Mouse (Mus musculus): Measurements from ENCODE around the gene Cltb. TPM values are rescaled to one million over a fixed set of nuclear protein-coding genes. Genes with fewer than 3 reads are reported as not detected.
A peak's percentile ranks its signal among the peaks of the same experiment; 100 is the strongest.

Cltb gene
- polyA plus RNA-seq, 1 experiment from 2014 or later, result 40.4 TPM

DNA sequence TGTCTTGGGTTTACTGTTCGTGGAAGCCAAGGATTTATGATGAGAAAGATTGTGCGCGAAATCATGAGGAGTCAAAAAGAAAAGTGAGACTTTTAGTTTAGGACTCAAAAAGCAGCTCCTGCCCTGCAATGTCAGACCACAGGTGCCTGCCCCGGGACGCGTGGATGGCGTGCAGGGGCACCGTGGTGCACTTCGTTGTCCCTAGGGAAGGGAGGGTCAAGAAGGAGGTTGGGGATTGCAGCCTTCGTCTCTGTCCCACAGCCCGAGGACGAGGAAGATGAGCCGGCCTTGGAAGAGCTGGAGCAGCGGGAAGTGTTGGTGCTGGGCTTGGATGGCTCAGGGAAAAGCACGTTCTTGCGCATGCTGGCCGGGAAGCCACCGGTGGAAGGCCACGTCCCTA is 35.7 kb downstream of the Cltb start:
- Histone ChIP-seq H3K27me3 (peaks cover 14% of the 10 kb centered on the region), H3K4me1 (replicated peaks) (peaks cover 42% of the 10 kb centered on the region), H3K4me2 (peak overlapping the region; percentile 95), H3K36me3 (replicated peaks) (0 out of 2 replicates have a peak, but pooled peaks cover 3% of the 10 kb centered on the region), H3K9ac (peak overlapping the region; percentile 70), H3K9me3 (replicated peaks) (no peaks in the 10 kb centered on the region), H3K27ac (replicated peaks) (0 out of 2 replicates have a peak overlapping the region, but pooled peaks have one; percentile 57), H3K4me3 (replicated peaks) (peak overlapping the region; percentile 73)
- WGBS (ENCODE audit: insufficient replicate concordance), result 4% methylated on average over 19 of the region's 19 CpGs
- 0 out of 2 replicates have a peak, but pooled peaks have one; percentile 30 for ATAC-seq (ENCODE audit: insufficient read depth)

DNA sequence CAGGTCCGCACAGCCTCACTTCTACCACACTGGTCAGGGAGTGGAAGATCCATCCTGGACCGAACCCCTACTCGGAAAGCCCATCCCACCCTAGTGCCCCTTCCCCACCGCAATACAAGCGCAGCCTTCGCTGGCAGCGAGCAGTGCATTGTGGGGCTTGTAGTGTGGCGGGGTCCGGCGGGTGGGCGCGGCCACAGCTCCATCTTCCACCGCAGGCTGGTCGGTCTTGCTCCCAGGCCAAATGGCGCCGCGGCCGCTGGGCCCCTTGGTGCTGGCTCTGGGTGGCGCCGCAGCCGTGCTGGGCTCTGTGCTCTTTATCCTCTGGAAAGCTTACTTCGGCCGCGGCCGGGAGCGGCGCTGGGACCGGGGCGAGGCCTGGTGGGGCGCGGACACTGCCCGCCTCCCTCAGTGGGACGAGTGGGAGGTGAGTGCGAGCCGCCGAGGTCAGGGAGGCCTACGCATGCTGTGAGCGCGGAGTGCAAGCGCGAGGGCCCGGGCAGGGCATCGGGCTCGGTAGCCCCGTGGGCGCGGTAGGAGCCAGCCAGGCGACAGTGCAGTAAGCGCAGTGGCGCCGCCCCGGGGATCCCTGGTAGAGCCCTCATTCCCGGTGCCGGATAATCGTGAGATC is 36.2 kb downstream of the Cltb start, which contains the start of gene Arl10:
Gene Arl10, plus strand, starts transcription at position 162 of the 628 bp plus-strand sequence.
- H3K4me3 ChIP-seq (replicated peaks), result peak within 1 kb of the TSS; percentile 73
- peak within 1 kb of the TSS; percentile 57; the same call in 1 of the 2 replicates for H3K27ac ChIP-seq (replicated peaks)
- H3K27me3 ChIP-seq, result peaks cover 14% of the 10 kb centered on the region
- no peaks in the 10 kb centered on the region for H3K36me3 ChIP-seq (replicated peaks)
- under 1% methylated on average over 55 of the region's 55 CpGs for WGBS (ENCODE audit: insufficient replicate concordance)
- H3K4me2 ChIP-seq, result peak within 1 kb of the TSS; percentile 95
- peak within 1 kb of the TSS; percentile 70 for H3K9ac ChIP-seq
- H3K9me3 ChIP-seq (replicated peaks), result no peaks in the 10 kb centered on the region
- ATAC-seq (ENCODE audit: insufficient read depth), result peak; percentile 74
- peaks cover 42% of the 10 kb centered on the region for H3K4me1 ChIP-seq (replicated peaks)

DNA sequence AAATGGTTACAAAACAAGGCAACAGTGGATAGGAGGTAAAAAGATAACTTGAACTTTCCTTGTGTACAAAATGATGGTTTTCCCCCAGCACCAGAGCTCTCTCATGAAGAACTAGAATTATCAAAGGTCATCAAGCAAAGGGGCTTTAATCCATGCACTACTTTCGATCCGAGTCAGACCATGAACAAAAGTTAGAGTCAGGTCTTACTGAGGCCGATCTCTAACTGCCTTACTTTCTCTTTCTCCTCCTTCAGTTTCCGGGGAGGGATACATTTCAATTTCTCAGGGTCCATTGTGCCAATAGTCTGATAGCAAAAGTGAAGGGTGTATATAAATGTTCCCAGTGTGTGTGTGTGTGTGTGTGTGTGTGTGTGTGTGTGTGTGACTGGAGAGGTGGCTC is 38.5 kb downstream of the Cltb start:
- H3K27ac ChIP-seq (replicated peaks), result no peak overlapping the region
- no peak for ATAC-seq (ENCODE audit: insufficient read depth)
- peaks cover 14% of the 10 kb centered on the region for H3K27me3 ChIP-seq
- 79% methylated on average over 4 of the region's 4 CpGs for WGBS (ENCODE audit: insufficient replicate concordance)
- peaks cover 38% of the 10 kb centered on the region for H3K4me1 ChIP-seq (replicated peaks)
- H3K4me2 ChIP-seq, result no peak overlapping the region
- no peaks in the 10 kb centered on the region for H3K36me3 ChIP-seq (replicated peaks)
- H3K9ac ChIP-seq, result no peak overlapping the region
- no peaks in the 10 kb centered on the region for H3K9me3 ChIP-seq (replicated peaks)
- no peak overlapping the region for H3K4me3 ChIP-seq (replicated peaks)

DNA sequence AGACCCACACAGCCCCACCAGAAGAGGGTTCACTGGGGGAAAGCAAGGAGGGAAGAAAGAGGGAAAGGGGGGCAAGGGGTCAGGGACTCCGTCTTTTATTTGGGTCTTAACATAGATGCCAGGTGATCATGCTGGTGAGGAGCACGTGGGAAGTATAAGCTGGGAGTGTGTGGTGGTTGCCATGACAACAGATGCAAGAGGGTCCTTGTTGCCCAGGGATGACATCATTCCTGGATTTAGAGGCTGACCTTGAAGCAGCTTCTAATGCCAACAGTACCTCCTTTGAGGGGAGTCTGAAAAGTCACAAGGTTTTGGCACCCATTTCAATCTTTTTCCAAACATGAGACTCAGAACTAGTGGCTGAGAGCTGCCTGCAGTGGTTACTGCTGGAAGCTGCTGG is 39.5 kb downstream of the Cltb start:
- no peak for ATAC-seq (ENCODE audit: insufficient read depth)
- no peak overlapping the region for H3K27ac ChIP-seq (replicated peaks)
- no peak overlapping the region for H3K4me3 ChIP-seq (replicated peaks)
- no peak overlapping the region for H3K9ac ChIP-seq
- H3K36me3 ChIP-seq (replicated peaks), result no peaks in the 10 kb centered on the region
- H3K27me3 ChIP-seq, result peaks cover 14% of the 10 kb centered on the region
- peaks cover 41% of the 10 kb centered on the region for H3K4me1 ChIP-seq (replicated peaks)
- no peaks in the 10 kb centered on the region for H3K9me3 ChIP-seq (replicated peaks)
- no peak overlapping the region for H3K4me2 ChIP-seq
- 42% methylated on average over 2 of the region's 2 CpGs for WGBS (ENCODE audit: insufficient replicate concordance)

DNA sequence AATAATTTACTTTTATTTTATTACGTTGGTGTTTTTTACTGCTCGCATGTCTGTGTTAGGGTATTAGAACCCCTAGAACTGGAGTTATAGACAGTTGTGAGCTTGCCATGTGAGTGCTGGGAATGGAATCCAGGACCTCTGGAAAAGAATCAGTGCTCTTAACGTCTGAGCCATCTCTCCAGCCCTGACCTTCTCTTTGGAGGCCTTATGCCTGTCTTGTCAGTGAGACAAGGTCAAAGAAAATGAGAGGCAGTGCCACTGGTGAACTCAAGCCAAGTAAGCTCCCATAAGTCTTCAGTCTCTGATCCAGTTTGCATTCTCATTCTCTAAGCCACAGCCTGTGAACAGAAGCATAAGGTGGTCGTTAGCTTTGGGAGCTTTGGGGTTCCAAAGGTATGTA is 40.4 kb downstream of the Cltb start:
- no peak overlapping the region for H3K27ac ChIP-seq (replicated peaks)
- H3K9me3 ChIP-seq (replicated peaks), result no peaks in the 10 kb centered on the region
- H3K4me1 ChIP-seq (replicated peaks), result peaks cover 36% of the 10 kb centered on the region
- WGBS (ENCODE audit: insufficient replicate concordance), result 57% methylated on average over 4 of the region's 4 CpGs
- no peak for ATAC-seq (ENCODE audit: insufficient read depth)
- no peak overlapping the region for H3K9ac ChIP-seq
- no peak overlapping the region for H3K4me2 ChIP-seq
- H3K27me3 ChIP-seq, result peaks cover 13% of the 10 kb centered on the region
- H3K36me3 ChIP-seq (replicated peaks), result no peaks in the 10 kb centered on the region
- no peak overlapping the region for H3K4me3 ChIP-seq (replicated peaks)

DNA sequence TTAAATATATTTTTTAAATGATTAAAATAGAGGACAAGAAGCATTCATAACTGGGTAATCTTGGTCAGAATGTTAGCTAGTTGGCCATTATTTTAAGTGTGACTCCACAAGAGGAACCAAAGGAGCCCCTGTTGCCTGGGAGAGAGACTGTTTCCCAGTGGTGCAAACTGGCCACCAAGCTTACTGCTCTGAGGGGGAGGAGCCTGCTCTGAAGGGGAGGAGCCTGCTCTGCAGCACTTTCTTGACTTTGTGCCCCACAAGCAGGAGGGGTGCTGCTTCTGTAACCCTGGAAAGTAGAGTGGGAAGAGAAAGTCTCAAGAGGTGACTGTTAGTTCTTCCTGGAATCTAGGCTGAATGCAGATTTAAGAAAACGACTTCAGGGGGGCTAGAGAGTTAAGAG is 41.9 kb downstream of the Cltb start:
- no peak overlapping the region for H3K4me2 ChIP-seq
- H3K27ac ChIP-seq (replicated peaks), result no peak overlapping the region
- no peak overlapping the region for H3K4me3 ChIP-seq (replicated peaks)
- no peaks in the 10 kb centered on the region for H3K9me3 ChIP-seq (replicated peaks)
- no peak overlapping the region for H3K9ac ChIP-seq
- H3K36me3 ChIP-seq (replicated peaks), result no peaks in the 10 kb centered on the region
- peaks cover 1% of the 10 kb centered on the region; the same call in 1 of the 2 replicates for H3K27me3 ChIP-seq
- 38% methylated on average over 1 of the region's 1 CpGs for WGBS (ENCODE audit: insufficient replicate concordance)
- no peak for ATAC-seq (ENCODE audit: insufficient read depth)
- H3K4me1 ChIP-seq (replicated peaks), result peaks cover 32% of the 10 kb centered on the region

DNA sequence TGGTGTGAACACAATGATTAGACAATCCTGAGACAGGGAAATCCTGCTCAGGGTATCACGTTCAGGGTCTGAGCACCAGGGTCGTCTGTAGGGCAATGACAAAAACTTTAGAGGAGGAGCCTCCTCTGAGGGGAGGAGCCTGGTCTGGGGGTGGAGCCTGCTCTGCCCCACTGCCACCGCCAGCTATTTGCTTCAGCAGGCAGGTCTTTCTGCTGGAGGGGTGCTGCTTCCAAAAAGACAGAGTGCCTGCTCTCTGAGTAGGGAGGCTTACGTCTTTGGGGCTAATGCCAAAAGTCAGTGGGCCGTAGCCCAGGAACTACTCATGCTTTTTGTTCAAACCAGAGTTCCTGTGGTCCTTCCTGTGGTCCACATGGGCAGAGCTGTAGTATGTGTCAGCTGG is 42.8 kb downstream of the Cltb start:
- no peak for ATAC-seq (ENCODE audit: insufficient read depth)
- H3K27ac ChIP-seq (replicated peaks), result no peak overlapping the region
- no peak overlapping the region for H3K4me3 ChIP-seq (replicated peaks)
- H3K4me1 ChIP-seq (replicated peaks), result peaks cover 34% of the 10 kb centered on the region
- no peak overlapping the region for H3K9ac ChIP-seq
- H3K27me3 ChIP-seq, result no peaks in the 10 kb centered on the region
- no peaks in the 10 kb centered on the region for H3K9me3 ChIP-seq (replicated peaks)
- H3K36me3 ChIP-seq (replicated peaks), result no peaks in the 10 kb centered on the region
- WGBS (ENCODE audit: insufficient replicate concordance), result 32% methylated on average over 5 of the region's 5 CpGs
- no peak overlapping the region for H3K4me2 ChIP-seq

DNA sequence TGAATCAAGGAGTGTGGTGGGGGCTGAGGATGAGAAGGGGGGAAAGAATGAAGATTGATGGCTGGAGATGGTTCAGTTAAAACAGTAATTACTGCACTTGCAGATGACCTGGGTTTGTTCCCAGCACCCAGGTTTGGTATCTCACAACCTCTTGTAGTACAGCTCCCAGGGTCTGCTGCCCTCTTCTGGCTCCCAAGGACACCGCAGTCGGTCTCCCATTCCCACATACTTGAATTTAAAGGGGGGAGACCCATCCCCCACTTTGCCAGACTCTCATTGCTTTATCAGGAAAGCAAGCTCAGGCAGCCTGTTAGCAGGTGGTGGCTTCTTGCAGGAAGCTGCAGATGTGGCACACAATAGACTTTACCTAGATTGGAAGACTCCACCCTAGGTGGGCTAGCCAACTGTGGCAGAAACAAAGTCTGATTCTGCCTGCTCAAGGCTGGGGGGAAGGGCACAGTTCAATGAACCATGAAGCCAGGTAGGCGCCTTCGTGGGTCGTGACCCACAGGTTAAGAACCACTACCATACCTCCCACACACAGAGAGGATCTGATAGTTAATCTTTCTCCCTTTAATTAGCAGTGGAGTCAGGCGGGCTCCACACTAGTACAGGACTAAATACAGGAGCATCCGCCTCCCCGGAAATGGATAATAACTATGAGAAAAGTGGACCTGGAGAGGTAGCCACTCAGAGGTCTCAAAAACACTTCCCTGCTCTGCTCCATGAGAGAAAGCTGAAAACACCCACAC is 45.4 kb downstream of the Cltb start:
- no peaks in the 10 kb centered on the region for H3K27me3 ChIP-seq
- peaks cover 22% of the 10 kb centered on the region for H3K36me3 ChIP-seq (replicated peaks)
- H3K4me1 ChIP-seq (replicated peaks), result peaks cover 39% of the 10 kb centered on the region
- H3K9me3 ChIP-seq (replicated peaks), result no peaks in the 10 kb centered on the region
- H3K9ac ChIP-seq, result peak overlapping the region; percentile 99
- peak overlapping the region; percentile 82 for H3K27ac ChIP-seq (replicated peaks)
- peak overlapping the region; percentile 80 for H3K4me2 ChIP-seq
- peak overlapping the region; percentile 93 for H3K4me3 ChIP-seq (replicated peaks)
- 36% methylated on average over 8 of the region's 8 CpGs for WGBS (ENCODE audit: insufficient replicate concordance)
- ATAC-seq (ENCODE audit: insufficient read depth), result peak; percentile 44

DNA sequence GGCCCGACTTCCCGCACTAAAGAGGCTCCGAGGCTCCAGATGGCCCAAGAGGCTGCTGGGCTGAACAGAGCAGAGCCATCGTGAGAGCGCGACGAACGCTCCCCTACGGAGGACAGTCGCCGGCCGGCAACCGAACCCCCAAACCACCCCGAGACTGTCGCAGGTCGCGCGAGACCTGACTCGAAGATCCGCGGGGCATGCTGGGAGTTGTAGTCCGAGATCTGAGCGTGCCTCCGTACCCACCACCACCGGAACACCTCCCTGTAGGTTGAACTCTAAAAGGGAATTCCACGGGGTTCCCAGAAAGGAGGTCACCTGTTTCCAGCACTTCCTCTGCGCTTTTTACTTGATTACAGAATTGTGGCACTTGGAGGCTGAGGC is 46.0 kb downstream of the Cltb start, which contains the start of gene 4833439L19Rik:
Gene 4833439L19Rik, minus strand, starts transcription at position 235 of the 381 bp plus-strand sequence.
- H3K4me3 ChIP-seq (replicated peaks), result peak within 1 kb of the TSS; percentile 93
- ATAC-seq (ENCODE audit: insufficient read depth), result peak; percentile 93

DNA sequence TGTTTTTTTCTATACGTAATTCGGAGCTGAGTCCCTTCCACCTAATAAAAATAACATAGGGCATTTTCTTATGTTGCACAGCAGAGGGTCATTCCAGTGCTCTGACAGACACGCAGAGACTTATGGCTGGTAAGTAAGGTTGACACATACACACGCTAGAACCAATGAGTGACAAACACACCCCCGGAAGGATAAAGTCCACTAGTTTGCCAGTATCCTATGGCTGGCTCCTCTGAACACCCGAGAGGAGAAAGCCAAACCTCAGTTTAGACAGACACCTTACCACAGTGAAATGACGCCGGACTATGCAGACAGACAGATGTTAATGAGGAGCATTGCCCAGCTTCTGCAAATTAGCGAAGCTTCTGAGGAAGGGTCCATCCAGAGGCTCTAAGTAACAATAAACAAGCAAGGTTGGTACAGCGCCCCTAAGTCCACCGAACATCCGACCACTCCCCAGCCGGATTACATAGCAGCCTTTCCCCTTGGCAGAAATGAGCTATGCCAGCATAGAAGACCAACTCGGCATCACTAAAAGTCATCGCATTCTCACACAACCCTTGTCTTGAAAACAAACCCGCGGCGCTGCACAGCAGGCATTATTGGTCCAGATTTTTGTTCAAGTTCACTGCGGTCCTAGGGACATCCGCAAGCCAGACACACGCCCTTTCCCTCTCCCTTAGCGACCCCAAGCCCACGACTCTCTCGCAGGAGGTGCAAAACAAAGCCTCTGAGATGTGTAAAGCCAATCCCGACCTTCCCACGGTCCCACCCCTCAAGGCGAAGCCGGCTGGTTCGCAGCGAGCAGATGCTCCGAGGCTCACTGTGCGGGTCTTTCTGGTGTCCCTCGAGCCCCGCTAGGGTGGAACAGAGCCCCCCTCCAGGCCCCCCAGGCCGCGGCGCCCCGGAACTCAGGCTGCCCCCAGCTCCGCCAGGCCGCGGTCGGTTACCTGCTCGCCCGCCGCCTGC is 46.6 kb downstream of the Cltb start:
- Histone ChIP-seq H3K4me3 (replicated peaks) (peak overlapping the region; percentile 93), H3K9ac (peak overlapping the region; percentile 99), H3K36me3 (replicated peaks) (peaks cover 35% of the 10 kb centered on the region), H3K27me3 (no peaks in the 10 kb centered on the region), H3K9me3 (replicated peaks) (no peaks in the 10 kb centered on the region), H3K27ac (replicated peaks) (peak overlapping the region; percentile 82), H3K4me2 (peak overlapping the region; percentile 80), H3K4me1 (replicated peaks) (peaks cover 39% of the 10 kb centered on the region)
- WGBS (ENCODE audit: insufficient replicate concordance), result 9% methylated on average over 45 of the region's 45 CpGs
- ATAC-seq (ENCODE audit: insufficient read depth), result peak; percentile 49

More for the DNA sequence above, 46.0 kb downstream of the Cltb start, which contains the start of gene 4833439L19Rik:
- Histone ChIP-seq H3K27ac (replicated peaks) (peak within 1 kb of the TSS; percentile 82), H3K27me3 (no peaks in the 10 kb centered on the region), H3K4me1 (replicated peaks) (peaks cover 39% of the 10 kb centered on the region), H3K36me3 (replicated peaks) (peaks cover 28% of the 10 kb centered on the region), H3K9ac (peak within 1 kb of the TSS; percentile 99), H3K4me2 (peak within 1 kb of the TSS; percentile 80), H3K9me3 (replicated peaks) (no peaks in the 10 kb centered on the region)
- under 1% methylated on average over 27 of the region's 27 CpGs for WGBS (ENCODE audit: insufficient replicate concordance)

Measured in liver, embryonic 15.5 days (tissue).